Mouse (Mus musculus) left cerebral cortex, adult 11 months (tissue): ENCODE measurements at regions not wholly inside any gene's neighbourhood (a gene's known extent, or its start where the extent isn't known, plus 50 kb on each side); places are given as distances from the start of the nearest gene placed in this dataset.

Source experiments
- DNase-seq: peaks from one replicate; pipeline ENCODE4 v3.0.0; 2022; ENCODE audit warnings: low spot score

DNA sequence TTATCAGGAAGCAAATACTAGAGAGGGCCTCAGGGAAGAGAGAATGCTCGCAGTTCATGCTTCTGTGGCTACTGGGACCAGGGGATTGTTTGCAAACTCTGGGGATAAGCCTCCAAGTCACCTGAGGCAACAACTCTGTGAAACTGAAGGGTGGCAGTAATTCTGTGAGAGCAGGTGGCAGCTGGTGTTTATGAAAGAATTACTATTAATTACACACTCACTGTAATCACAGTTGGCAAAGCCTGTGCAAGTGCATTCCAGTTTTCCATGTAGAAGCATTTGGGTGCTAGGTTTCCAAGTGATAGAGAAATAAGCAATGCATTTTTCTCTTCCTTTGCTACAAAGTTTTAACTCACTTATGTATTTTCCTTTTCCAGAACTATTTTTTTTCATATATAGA lies 578.5 kb downstream of the Ets1 start:
- DNase-seq = no peak

DNA sequence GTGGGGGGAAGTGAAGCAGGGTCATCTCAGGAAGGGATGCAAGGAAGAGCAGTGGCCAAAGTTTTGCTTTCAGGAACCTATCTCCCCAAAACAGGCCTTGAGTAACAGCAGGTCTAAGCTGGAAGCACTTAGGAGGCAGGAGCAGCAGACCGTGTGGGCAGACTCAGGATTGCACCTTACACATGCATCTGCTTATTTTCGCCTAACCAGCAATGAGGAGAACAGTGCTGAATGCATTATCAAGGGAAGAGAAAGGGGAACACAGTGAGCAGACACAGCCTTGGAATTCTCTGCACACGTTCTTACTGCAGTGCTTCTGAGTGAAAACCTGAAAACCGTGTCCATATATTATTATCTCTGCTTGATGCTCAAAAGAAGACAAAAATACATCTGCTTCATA lies 585.0 kb downstream of the Ets1 start:
- DNase-seq = no peak

DNA sequence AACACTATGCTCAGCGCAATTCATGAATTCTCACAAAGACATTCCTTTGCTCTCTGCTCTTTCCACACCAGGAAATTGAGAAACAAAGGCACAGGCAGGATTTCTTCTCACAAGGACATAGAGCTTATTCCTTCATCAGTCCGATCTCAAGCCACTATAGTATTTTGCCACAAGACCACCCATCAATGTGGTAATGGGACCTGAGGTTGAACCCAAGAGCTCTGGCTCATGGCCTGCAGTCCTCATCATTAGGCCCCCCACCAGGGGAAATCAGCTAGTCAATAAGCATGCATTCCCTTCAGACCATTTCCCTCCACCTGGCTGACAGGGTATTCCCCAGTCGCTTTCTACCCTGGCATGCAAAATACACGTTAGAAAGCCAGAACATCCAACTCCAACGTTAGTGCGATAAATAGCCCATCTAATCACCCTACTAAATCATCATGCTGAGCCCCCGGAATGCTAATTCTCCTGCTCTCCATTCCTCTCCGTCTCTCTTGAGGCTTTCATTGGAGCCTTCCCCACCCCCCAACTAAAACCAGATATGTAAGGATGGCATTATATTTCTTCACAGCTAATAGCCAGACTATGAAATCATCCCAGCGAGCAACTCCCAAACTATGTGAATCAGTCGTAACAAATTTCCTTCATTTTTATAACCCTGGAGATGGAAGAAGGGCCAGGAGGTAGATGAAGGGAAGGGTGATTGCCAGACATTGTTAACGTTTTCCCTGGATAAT lies 586.2 kb downstream of the Ets1 start:
- no peak for DNase-seq

DNA sequence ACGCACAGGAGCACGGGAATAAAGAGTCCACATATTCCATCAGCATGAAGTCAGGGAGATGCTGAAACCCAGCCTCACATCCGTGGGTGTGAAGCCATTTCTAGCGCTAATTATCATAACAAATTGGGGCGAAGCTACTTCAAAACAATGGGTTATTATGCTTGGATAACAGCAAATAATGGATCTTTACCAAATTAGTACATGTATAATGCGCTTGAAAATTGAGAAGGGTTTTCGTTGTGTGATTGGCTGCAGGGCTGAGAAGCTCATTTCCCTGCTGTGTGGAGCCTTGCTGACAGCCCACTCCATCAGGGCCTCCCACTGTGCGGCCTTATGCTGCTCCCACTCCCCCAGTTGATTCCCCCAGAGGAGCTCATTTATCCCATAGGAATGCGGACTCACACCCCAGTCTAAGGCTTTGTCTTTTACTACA lies 597.7 kb downstream of the Ets1 start:
- DNase-seq = no peak

DNA sequence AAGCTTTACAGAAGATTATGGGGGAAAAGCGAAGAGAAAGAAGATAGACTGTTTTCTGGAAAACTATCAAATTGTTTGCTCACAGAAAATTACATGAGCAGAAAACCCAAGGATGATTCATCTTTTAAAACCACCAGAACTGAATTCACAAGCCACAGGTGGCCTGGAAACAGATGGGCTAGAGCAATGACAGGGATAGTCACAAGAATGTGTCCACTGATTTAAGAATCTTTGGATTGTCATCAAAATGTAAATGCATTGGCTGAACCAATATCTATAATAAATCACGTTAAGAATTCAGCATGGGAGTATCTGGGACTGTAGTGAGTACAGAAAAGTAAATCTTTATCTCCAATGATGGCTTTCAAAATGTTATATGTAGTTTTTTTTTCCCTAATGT lies 602.2 kb downstream of the Ets1 start:
- no peak for DNase-seq

DNA sequence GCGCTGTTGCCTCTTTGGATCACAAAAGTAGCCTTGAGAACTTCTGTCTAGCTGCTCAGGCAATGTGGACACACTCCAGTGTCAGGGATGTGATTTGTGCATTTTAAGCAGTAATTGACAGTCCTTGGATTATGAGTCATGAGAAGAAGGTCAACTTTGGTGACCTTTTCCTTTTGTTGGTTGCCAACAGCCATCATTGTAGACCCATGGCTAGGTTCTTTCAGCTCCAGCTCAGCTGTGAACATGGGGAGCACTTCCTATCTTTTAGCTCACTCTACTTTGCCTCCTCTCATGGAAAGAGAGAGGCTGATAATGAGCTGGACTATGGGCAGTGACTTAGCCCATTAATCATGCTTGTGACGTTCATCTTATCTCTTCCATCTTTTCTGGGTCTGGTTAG lies 602.8 kb downstream of the Ets1 start:
- no peak for DNase-seq

DNA sequence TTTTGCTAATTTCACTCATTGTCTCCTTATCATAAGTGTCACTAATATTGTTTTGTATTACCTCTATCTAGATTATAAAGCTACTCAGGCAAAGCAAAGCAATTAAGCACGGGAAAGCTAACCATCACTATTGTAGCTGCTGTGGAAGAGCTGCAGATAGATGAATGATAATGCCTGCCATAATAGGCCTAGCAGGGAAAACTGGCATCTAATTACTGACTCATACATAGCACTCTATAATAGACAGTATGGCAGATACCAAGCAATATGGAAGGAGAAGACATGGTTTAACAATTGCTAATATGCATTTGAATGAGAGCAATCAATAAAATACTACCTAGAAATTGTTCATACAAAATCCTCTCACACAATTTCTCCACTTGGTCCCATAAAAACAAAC lies 604.5 kb downstream of the Ets1 start:
- no peak for DNase-seq

DNA sequence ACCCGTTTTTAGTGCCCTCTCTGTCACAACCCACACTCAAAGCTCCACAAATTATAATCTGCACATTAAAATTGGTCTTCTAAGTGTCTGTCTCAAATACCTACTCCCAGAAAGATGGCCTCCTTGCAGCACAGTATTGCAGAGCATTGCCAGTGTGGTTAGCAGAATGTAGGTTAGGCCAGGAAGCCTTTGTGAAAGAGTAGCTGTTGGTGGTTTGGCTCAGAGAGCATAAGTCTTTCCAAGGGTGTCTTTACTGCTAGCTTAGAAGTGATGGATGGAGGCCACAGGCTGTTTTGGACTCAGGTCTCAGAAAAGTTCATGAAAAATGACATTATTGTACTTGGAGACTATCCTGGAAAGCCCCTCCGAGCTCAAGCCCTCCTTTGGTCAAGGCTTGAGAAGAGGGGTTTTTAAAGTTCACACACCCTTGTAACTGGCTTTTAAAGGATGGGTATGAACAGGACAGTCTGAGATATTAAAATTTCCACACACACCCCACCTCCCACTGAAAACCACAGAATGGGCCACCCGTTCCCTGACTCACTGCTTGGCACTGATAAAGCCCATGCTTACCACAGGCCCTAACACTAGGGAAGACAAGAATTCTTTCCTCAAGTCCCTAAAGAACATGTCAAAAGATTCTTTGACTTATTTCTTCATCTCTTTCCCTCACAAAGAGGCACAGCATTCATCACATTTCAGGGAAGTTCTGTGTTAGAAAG lies 605.1 kb downstream of the Ets1 start:
- DNase-seq = no peak

DNA sequence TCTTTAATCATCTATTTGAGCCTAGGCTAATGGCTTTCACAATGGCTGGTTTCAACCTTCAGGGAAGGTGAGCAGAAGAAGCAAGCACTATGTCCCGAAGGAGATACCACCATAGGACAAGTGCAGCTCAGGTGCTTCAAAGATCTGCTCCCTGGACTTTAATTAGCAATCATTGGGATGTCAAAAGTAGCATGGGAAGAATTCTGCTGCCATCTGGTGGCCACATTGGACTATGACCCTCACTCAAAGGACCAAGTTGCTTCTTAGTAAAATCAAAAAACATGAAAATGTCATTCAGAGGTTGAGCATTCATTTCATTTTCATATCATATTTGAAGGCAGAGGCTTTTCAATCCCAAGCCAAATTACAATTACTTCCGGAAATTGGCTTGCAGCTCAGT lies 610.9 kb downstream of the Ets1 start:
- peak; percentile 26 for DNase-seq

DNA sequence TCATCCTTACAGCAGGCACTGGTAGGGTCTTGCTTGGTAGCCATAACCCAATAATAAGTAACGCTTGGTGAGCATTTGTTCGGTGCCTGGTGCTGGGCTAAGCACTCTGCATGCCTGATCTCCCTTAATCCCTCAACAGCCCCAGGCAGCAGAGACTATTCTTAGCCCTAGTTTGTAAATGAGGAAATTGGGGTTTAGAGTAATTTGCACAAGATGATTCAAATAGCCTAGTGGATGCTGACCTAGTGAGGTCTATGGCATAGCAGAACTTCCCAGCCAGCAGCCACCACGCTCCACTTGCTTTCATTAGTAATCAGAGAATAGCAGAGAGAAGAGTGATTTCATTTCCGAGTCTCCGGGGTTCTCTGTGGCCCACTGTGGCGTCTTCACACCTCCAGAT lies 622.2 kb downstream of the Ets1 start:
- no peak for DNase-seq

DNA sequence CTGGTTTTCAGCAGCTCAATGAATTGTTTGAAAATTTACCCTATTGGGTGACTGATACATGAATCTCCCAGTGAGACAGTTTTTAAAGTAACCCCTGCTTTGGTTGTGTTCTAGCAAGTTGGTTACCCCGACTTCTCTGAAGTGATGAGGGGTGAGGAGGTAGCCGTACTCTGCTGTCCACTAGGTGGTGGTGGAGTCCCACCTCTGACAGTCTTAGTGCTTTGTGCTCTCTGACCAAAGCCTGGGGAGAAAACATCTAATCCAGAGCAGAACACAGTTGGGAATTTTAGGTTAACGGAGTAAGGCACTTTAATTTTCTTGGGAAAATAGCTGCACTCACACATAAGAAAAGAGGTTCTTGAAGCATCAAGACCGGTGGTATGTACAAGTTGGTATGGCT lies 624.1 kb downstream of the Ets1 start:
- DNase-seq = peak; percentile 16

DNA sequence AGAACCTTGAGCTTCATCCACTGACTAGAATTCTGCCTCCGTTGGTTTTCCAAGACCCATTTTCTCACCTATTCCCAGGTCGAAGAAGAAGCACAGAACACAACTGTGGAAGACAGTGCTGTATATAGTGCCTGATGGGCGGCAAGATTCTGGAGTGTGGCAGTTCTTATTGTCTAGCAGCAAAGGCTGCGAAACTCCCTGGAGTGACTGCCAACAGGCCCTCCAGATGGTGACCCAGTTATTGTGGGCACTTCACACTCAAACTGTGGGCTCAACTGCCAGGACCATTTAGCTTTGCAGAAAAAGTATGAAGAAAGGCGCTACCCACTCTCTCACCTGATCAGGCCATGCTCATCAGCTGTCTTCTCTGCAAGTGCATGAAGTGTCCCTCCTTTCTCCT lies 653.4 kb downstream of the Ets1 start:
- peak; percentile 15 for DNase-seq

DNA sequence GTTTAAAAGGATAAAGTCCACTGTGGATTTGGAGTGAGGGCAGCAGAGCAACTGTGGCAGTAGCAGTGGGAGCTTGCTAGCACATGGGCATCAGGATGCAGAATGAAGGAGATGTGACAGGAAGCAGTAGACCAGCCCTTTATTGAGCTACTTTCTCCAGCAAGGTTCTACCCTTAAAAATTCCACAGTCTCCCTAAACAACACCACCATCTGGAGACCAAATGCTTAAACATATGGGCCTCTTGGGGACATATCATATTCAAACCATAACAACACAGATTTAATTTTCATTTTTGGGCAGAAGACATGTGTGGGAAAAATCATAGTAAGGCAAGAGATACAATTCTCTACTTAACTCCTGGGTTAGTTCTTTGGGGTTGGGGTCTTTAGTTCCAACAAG lies 656.1 kb downstream of the Ets1 start:
- DNase-seq = peak; percentile 7

DNA sequence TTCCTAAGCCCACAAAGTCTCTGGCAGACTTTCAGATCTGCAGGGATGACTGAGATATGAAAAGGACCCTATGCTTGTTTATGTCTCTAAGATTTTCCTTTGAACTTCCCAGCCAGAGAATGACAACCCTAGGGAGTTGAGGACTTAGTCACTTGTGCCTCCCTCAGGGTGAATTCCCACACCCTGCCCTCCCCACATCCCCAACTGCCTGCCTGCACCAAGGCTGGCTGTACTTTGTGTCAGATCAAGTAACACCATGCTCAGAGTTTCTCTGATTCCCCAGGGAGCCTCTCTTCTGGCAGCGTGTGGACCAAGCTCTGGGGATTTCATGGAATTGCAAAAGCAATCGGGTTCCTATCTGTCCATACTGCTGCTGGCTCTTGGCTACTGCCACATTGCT lies 659.9 kb downstream of the Ets1 start:
- DNase-seq = no peak

DNA sequence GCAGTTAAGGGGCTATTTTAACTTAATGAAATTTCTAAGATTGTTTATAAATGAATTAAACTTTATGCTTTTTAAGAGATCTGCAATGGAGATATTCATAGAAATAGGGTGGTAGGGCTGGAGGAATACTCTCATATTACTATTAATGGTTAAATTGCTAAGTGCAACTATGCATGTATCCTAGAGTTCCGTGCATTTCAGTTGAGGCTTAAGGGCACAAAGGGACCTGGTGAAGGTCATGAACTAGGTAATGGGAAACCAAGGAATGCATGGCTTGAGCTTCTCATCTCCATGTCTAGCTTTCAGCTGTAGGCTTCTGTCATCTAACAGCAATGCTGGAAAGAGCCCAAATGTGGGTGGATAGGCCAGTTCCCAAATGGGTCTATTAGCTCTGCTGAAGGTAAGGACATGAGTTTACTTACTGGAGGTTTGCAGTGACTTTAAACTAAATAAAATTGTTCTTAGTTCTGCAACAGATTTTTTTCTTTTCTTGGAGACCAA lies 683.6 kb downstream of the Ets1 start:
- no peak for DNase-seq

DNA sequence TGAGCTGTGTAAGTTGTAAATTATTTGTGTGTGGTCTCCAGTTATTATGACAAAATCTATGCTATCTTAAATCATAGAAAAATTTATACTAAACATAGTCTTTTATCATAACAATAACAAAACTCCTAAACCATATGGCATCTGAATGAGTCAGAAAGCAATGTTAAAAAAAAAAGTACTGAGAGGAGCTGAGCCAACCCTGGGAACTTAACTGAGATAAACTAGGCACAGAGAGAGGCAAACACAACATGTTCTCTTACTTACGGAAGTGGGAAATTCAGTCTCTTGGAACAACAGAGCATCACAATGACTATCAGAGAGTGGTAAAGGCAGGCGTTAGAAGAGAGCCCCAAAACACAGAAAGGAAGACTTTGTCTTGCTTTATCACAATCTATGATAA lies 691.7 kb downstream of the Ets1 start:
- peak; percentile 10 for DNase-seq

DNA sequence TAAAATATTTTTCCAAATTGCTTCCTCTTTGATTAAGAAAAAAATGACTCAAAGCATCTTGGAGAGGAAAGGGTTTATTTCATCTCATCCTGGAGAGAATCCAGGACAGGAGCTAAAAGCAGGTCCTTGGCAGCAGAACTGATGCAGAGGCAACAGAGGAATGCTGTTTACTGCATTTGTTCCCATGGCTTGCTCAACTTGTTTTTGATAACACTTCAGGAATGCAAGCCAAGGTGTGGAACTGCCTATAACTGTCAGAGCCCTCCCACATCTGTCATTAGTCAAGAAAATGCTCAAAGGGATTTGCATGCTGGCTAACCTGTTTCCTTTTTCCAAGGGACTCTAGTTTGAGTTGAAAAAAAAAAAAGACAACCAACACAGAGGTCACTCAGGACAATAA lies 714.2 kb downstream of the Ets1 start:
- DNase-seq = no peak

DNA sequence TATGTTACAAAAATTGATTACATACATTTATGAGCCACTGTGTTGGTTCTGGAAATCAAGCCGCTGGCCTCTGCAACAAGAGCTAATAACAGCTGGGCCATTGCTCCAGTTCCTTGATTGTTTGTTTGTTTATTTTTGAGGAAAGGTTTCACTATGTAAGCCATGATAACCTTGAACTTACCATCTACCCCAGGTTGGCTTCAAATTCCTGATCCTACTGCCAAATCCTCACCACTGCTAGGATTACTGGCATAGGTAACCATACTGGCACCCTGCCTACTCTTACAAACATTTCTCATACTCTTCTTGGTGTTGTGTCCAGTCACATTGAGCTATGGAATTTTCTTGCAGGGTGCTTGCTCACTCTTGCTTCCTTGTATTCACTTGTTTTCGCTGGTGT lies 720.6 kb downstream of the Ets1 start:
- no peak for DNase-seq

DNA sequence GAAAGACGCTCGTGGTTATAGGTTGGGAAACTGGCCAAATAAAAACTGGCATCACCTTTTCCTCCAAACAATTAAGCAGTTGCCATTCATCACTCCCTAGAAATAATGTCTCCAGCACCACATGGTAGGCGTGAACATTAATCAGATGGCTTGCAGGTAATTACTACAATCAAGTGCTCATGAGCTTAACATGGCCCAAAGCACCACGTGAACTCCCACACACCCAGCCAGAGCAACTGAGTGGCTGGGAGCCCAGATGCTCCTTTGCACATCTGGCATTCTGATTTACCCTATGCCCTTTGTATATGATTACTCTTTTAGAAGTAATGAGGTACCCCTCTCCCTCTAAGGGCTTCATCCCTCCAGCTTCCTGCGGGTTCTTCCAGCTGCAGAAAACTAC lies 724.9 kb downstream of the Ets1 start:
- no peak for DNase-seq

DNA sequence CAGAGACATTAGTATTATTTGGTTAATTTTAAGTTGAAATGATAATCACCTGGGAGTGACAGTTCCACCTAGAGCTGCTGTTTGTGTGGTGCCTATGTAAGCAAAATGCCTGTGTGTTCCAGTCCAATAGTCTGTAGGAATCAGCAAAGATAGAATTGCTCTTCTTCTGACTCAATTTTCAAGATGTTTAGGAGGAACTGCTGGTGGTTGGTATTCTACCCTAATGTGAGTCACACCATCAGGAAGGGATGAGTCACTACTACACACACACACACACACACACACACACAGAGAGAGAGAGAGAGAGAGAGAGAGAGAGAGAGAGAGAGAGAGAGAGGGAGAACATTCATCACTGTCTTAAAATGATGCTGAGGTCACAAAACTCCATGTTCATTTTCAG lies 753.1 kb downstream of the Ets1 start:
- peak; percentile 2 for DNase-seq

DNA sequence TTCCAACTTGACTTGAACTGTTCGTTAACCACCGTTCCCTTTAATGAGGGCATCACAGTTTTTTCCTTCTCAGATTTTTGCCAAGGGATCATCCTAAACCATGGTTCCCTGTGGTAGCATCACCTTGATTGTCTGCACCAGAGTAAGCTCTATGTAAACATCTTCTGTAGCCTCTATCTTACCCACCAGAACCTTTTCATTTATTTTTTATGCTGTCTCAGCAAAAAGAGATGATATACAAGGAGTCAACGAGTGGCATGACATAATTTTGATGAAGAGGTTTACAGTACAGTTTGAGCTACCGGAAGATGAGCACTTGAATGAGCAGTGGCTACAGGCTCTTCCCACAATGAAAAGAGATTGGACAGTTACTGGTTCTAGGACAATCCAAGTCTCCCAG lies 768.7 kb downstream of the Ets1 start:
- no peak for DNase-seq

DNA sequence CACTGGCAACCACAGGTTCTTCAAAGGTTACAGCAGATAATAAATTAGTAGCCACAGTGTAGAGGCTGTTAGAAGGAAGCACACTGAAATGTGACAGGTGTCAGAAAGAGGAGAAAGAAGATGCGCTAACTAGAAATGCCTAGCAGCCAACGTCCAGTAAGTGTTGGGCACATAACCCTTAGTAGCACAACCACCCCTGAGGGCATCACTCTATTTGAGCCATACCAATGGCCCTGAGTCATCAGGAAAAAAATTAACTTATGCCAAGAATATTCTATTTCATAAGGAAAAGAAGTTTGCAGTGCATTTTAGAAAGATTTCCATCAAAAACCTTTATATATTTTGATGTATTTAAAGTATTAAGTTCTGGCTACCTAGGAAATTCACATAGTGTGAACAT lies 771.5 kb downstream of the Ets1 start:
- DNase-seq = no peak

DNA sequence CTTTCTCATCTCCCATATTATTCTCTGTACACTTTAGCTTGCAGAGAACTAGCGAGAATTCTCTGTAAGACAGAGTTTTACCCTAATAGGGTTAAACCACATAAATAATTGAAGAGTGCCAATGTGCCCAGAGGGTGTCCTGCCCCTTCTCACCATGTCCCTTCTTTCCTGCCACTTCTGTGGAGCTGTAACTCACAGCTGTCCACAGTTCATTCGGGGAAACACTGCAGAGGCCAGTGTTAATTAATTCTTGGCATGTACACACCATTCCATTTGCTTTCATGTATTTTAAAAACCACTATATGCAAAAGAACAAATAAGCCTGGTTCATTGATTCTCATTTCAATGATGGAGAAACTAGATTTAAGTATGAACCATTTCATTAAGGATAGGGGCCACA lies 787.8 kb downstream of the Ets1 start:
- DNase-seq = no peak

DNA sequence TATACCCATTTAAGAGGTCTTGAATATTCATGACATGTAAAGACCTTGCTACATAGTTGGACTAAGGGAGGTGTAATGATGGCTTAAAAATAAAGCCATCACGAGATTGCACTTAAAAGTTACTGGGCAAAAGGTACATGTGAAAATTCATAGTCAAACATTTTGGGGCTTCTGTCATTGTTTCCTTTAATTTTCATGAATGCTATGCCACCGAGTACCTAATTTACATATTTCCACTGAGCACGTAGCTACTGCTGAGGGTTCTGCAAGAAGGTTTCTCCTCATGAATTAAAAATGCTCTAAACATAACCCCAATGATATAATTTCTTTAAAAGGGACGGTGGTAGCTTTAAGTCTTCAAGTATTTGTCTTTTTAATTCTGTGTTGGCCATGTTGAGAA lies 800.4 kb downstream of the Ets1 start:
- no peak for DNase-seq
